Mouse (Mus musculus) embryonic facial prominence, embryonic 14.5 days (tissue): ENCODE results near the gene Gdf15. TPM values are rescaled to one million over a fixed set of nuclear protein-coding genes. Genes with fewer than 3 reads are reported as not detected.

ENCODE experiments used
- ATAC-seq: fragments of 200-750 bp; cut with Nextera tagmentation; 2 replicates; pipeline ENCODE4 v1.8.0; 2017; ENCODE audit warnings: low read depth, moderate number of reproducible peaks, moderate TSS enrichment
- DNase-seq: peaks from one replicate; pipeline ENCODE4 v3.0.0-alpha.2; 2015; ENCODE audit warnings: low spot score
- H3K27ac ChIP-seq: fragments of 300-500 bp; sonication (generic); replicated peaks from 2 replicates; pipeline ENCODE4 v1.5.1; 2014; ENCODE audit warnings: low read depth, mild to moderate bottlenecking, low read length, moderate library complexity
- H3K27me3 ChIP-seq: fragments of 300-500 bp; sonication (generic); replicated peaks from 2 replicates; pipeline ENCODE4 v1.6.1; 2014; ENCODE audit warnings: low read length; ENCODE audit not compliant: control insufficient read depth, insufficient read depth
- H3K36me3 ChIP-seq: fragments of 300-500 bp; sonication (generic); 2 replicates; pipeline ENCODE4 v1.6.1; 2014; ENCODE audit warnings: low read length, mixed read lengths; ENCODE audit not compliant: control insufficient read depth, insufficient read depth
- H3K4me1 ChIP-seq: fragments of 300-500 bp; sonication (generic); 2 replicates; pipeline ENCODE4 v1.6.1; 2014; ENCODE audit warnings: antibody characterized with exemption, low read length; ENCODE audit not compliant: control insufficient read depth, insufficient read depth
- H3K4me2 ChIP-seq: fragments of 300-500 bp; sonication (generic); 2 replicates; pipeline ENCODE4 v1.6.1; 2014; ENCODE audit warnings: low read depth, mild to moderate bottlenecking, low read length, moderate library complexity, mixed read lengths
- H3K4me3 ChIP-seq: fragments of 300-500 bp; sonication (generic); 2 replicates; pipeline ENCODE4 v1.5.1; 2014; ENCODE audit warnings: low read depth, mild to moderate bottlenecking, low read length
- H3K9ac ChIP-seq: fragments of 300-500 bp; sonication (generic); 2 replicates; pipeline ENCODE4 v1.6.1; 2014; ENCODE audit warnings: low read depth, mild to moderate bottlenecking, low read length, moderate library complexity, mixed read lengths
- H3K9me3 ChIP-seq: fragments of 300-500 bp; sonication (generic); 2 replicates; pipeline ENCODE4 v1.6.1; 2016; ENCODE audit warnings: low read length; ENCODE audit not compliant: control insufficient read depth
- WGBS: fragments of 180-500 bp; shearing (Covaris S2); extraction: QIAGEN DNeasy Blood & Tissue Kit; methylation state at CpG from one replicate; pipeline ENCODE4 v1.1.7; 2014; 5-methylcytosine and 5-hydroxymethylcytosine counted together
- polyA plus RNA-seq: library from polyadenylated mRNA; unstranded; fragments of >200 nt; fragmentation: Nextera tagmentation; extraction: Ambion mirVana; gene quantifications from 2 replicates; pipeline ENCODE4 v1.2.1, GENCODE M21; 2014

Gene Gdf15
- polyA plus RNA-seq, 1 experiment from 2014 or later, result 0.28 TPM

GRCm38 (mm10) chr8:70616645-70617044, 15.6 kb downstream of the Gdf15 start:
- DNase-seq, result no peak
- Histone ChIP-seq H3K27me3 (no peaks in the 10 kb centered on the region; the same call in 1 of the 2 replicates), H3K27ac (no peak overlapping the region), H3K4me1 (no peaks in the 10 kb centered on the region), H3K4me3 (no peak overlapping the region), H3K9me3 (no peaks in the 10 kb centered on the region), H3K4me2 (no peak overlapping the region; the same call in 1 of the 2 replicates), H3K36me3 (no peaks in the 10 kb centered on the region), H3K9ac (no peak overlapping the region)
- no peak for ATAC-seq
- WGBS, result 61% methylated on average over 11 of the region's 11 CpGs

GRCm38 (mm10) chr8:70615894-70616293, 16.4 kb downstream of the Gdf15 start, which contains the start of gene Lrrc25:
Gene Lrrc25, plus strand, starts transcription at chr8:70616155.
- Histone ChIP-seq H3K27me3 (no peaks in the 10 kb centered on the region; the same call in 1 of the 2 replicates), H3K36me3 (no peaks in the 10 kb centered on the region), H3K4me3 (no peak within 1 kb of the TSS), H3K4me1 (no peaks in the 10 kb centered on the region), H3K9me3 (no peaks in the 10 kb centered on the region), H3K9ac (no peak within 1 kb of the TSS), H3K4me2 (no peak within 1 kb of the TSS; the same call in 1 of the 2 replicates), H3K27ac (no peak within 1 kb of the TSS)
- DNase-seq, result no peak
- ATAC-seq, result no peak
- WGBS, result 76% methylated on average over 3 of the region's 3 CpGs

- ATAC-seq, result no peak
- 91% methylated on average over 8 of the region's 8 CpGs for WGBS
- no peak overlapping the region for H3K27ac ChIP-seq
- no peak overlapping the region for H3K4me3 ChIP-seq
- H3K27me3 ChIP-seq, result no peaks in the 10 kb centered on the region
- no peaks in the 10 kb centered on the region for H3K36me3 ChIP-seq
- H3K4me1 ChIP-seq, result peaks cover 4% of the 10 kb centered on the region
- no peak overlapping the region for H3K4me2 ChIP-seq
- no peaks in the 10 kb centered on the region for H3K9me3 ChIP-seq
- no peak for DNase-seq
- no peak overlapping the region for H3K9ac ChIP-seq
These were observed 17.0 kb downstream of the Gdf15 start for GRCm38 (mm10) chr8:70615281-70615680.

GRCm38 (mm10) chr8:70614469-70614868, 17.8 kb downstream of the Gdf15 start:
- H3K27me3 ChIP-seq, result no peaks in the 10 kb centered on the region
- DNase-seq (no peak), ATAC-seq (no peak)
- H3K4me2 ChIP-seq, result no peak overlapping the region
- WGBS, result 70% methylated on average over 5 of the region's 5 CpGs
- no peak overlapping the region for H3K9ac ChIP-seq
- no peaks in the 10 kb centered on the region for H3K36me3 ChIP-seq
- H3K9me3 ChIP-seq, result no peaks in the 10 kb centered on the region
- no peak overlapping the region for H3K27ac ChIP-seq
- H3K4me1 ChIP-seq, result peaks cover 5% of the 10 kb centered on the region
- no peak overlapping the region for H3K4me3 ChIP-seq

GRCm38 (mm10) chr8:70613763-70614162, 18.5 kb downstream of the Gdf15 start:
- ATAC-seq (no peak), DNase-seq (no peak)
- H3K27me3 ChIP-seq, result no peaks in the 10 kb centered on the region
- H3K36me3 ChIP-seq, result no peaks in the 10 kb centered on the region
- H3K27ac ChIP-seq, result no peak overlapping the region
- H3K4me1 ChIP-seq, result peaks cover 11% of the 10 kb centered on the region
- WGBS, result 0% methylated on average over 1 of the region's 1 CpGs
- no peak overlapping the region for H3K4me2 ChIP-seq
- H3K9ac ChIP-seq, result peak overlapping the region; percentile 16; the same call in 1 of the 2 replicates
- no peaks in the 10 kb centered on the region for H3K9me3 ChIP-seq
- H3K4me3 ChIP-seq, result no peak overlapping the region

GRCm38 (mm10) chr8:70611849-70612248, 20.4 kb downstream of the Gdf15 start:
- 0% methylated on average over 6 of the region's 6 CpGs for WGBS
- H3K4me2 ChIP-seq, result peak overlapping the region; percentile 83
- no peaks in the 10 kb centered on the region for H3K9me3 ChIP-seq
- H3K27ac ChIP-seq, result peak overlapping the region; percentile 99
- peak overlapping the region; percentile 64 for H3K9ac ChIP-seq
- H3K4me1 ChIP-seq, result peaks cover 21% of the 10 kb centered on the region
- peak overlapping the region; percentile 80 for H3K4me3 ChIP-seq
- no peaks in the 10 kb centered on the region for H3K27me3 ChIP-seq
- DNase-seq (peak; percentile 78), ATAC-seq (no peak)
- no peaks in the 10 kb centered on the region for H3K36me3 ChIP-seq

GRCm38 (mm10) chr8:70610796-70611771, 21.2 kb downstream of the Gdf15 start:
- Histone ChIP-seq H3K4me3 (peak overlapping the region; percentile 80), H3K9me3 (no peaks in the 10 kb centered on the region), H3K4me1 (peaks cover 21% of the 10 kb centered on the region), H3K4me2 (peak overlapping the region; percentile 83), H3K9ac (peak overlapping the region; percentile 64), H3K27ac (peak overlapping the region; percentile 99), H3K27me3 (no peaks in the 10 kb centered on the region), H3K36me3 (no peaks in the 10 kb centered on the region)
- WGBS, result under 1% methylated on average over 42 of the region's 54 CpGs
- no peak for DNase-seq
- peak; percentile 3 for ATAC-seq

GRCm38 (mm10) chr8:70609849-70610795, 22.1 kb downstream of the Gdf15 start:
- 1% methylated on average over 40 of the region's 45 CpGs for whole genome bisulfite sequencing
- DNase-seq, result peak; percentile 98
- H3K4me3 ChIP-seq, result peak overlapping the region; percentile 80
- no peaks in the 10 kb centered on the region for H3K9me3 ChIP-seq
- peak; percentile 74 for ATAC-seq
- peak overlapping the region; percentile 93 for H3K9ac ChIP-seq
- H3K4me2 ChIP-seq, result peak overlapping the region; percentile 83
- H3K4me1 ChIP-seq, result peaks cover 21% of the 10 kb centered on the region
- no peaks in the 10 kb centered on the region for H3K27me3 ChIP-seq
- no peaks in the 10 kb centered on the region for H3K36me3 ChIP-seq
- peak overlapping the region; percentile 99 for H3K27ac ChIP-seq
